Comparison of ENCODE assay signal across 8 mouse cellular contexts in genomic region chr10:76732881-76733676, GRCm38 (mm10). TPM values are rescaled to one million over a fixed set of nuclear protein-coding genes. Genes with fewer than 3 reads are reported as not detected.
A peak's percentile ranks its signal among the peaks of the same experiment; 100 is the strongest.
DNase-seq lines count a peak whose midpoint lies in the region; ATAC-seq lines count a peak whose summit lies in the region.

No protein-coding gene starts in this region.

- H3K9ac ChIP-seq in midbrain, embryonic 11.5 days (ENCODE audit: low read length): peak overlapping the region; percentile 48
- H3K9ac ChIP-seq in stomach, embryonic 15.5 days: 0 out of 2 replicates have a peak overlapping the region, but pooled peaks have one; percentile 8

- peak overlapping the region; percentile 30; the same call in 1 of the 2 replicates for H3K4me2 ChIP-seq in midbrain, embryonic 11.5 days
- H3K4me2 ChIP-seq in stomach, embryonic 15.5 days: peak overlapping the region; percentile 43

- no peak overlapping the region for H3K4me3 ChIP-seq in midbrain, embryonic 11.5 days (ENCODE audit: low read depth, low read length)
- peak overlapping the region; percentile 6; the same call in 1 of the 2 replicates for H3K4me3 ChIP-seq in stomach, embryonic 15.5 days (replicated peaks)

- no peaks in the 10 kb centered on the region; the same call in 1 of the 2 replicates for H3K4me1 ChIP-seq in midbrain, embryonic 11.5 days (ENCODE audit: control insufficient read depth, insufficient read depth, low read length)
- peaks cover 28% of the 10 kb centered on the region for H3K4me1 ChIP-seq in stomach, embryonic 15.5 days

- H3K27me3 ChIP-seq in midbrain, embryonic 11.5 days (ENCODE audit: control insufficient read depth, insufficient read depth, low read length): no peaks in the 10 kb centered on the region
- no peaks in the 10 kb centered on the region for H3K27me3 ChIP-seq in stomach, embryonic 15.5 days (replicated peaks)

- WGBS in midbrain, embryonic 11.5 days: 18% methylated on average over 17 of the region's 17 CpGs
- WGBS in stomach, embryonic 15.5 days: 9% methylated on average over 17 of the region's 17 CpGs

- no peak overlapping the region for H3K27ac ChIP-seq in midbrain, embryonic 11.5 days (ENCODE audit: low read depth, low read length)
- H3K27ac ChIP-seq in stomach, embryonic 15.5 days: peak overlapping the region; percentile 94

- ATAC-seq in CD4-positive, CD25-positive, alpha-beta regulatory T cell, adult 4 months: no peak
- ATAC-seq in midbrain, embryonic 11.5 days (ENCODE audit: low FRiP score): peak; percentile 65
- peak; percentile 83 for ATAC-seq in stomach, embryonic 15.5 days (ENCODE audit: insufficient read depth, low FRiP score, low read depth)

- intact Hi-C loops in left cerebral cortex, postnatal 25 days (cut with DNase I): loop anchor here (2.0 to 5.0 kb wide), 2 partner anchors 66 to 110 kb away; partner anchors contain the start of gene Col6a2

- no peaks in the 10 kb centered on the region for H3K9me3 ChIP-seq in midbrain, embryonic 11.5 days (ENCODE audit: control insufficient read depth, low read length)
- H3K9me3 ChIP-seq in stomach, embryonic 15.5 days: no peaks in the 10 kb centered on the region

- H3K36me3 ChIP-seq in midbrain, embryonic 11.5 days (ENCODE audit: control insufficient read depth, insufficient read depth, low read length): no peaks in the 10 kb centered on the region
- H3K36me3 ChIP-seq in stomach, embryonic 15.5 days: no peaks in the 10 kb centered on the region

- DNase-seq in CD4-positive, CD25-positive, alpha-beta regulatory T cell, adult 2 months (ENCODE audit: low read depth, low spot score): peak; percentile 34
- peak; percentile 82 for DNase-seq in embryo, embryonic 10 days (ENCODE audit: low spot score)
- DNase-seq in gastrocnemius, postnatal 25 days: peak; percentile 86
- DNase-seq in induced T-regulatory cell, adult 2 months (ENCODE audit: low read depth): peak; percentile 21
- DNase-seq in left cerebral cortex, postnatal 25 days (ENCODE audit: low spot score in 2 of 2): peak; percentile 66 to 78
- peak; percentile 96 for DNase-seq in midbrain, embryonic 11.5 days (ENCODE audit: low spot score, missing footprints)

RNA-seq across cellular contexts. Expression of gene Col6a1, which starts 7.1 kb away (rescaled TPM):
- not detected for polyA plus RNA-seq in CD4-positive, CD25-positive, alpha-beta regulatory T cell, adult 4 months (2017; shearing (Covaris generic))
- 100 to 1,000 TPM in 1 of 2 experiments, 10 to 100 TPM in 1; 89.8 to 102 TPM for total RNA-seq in gastrocnemius, postnatal 25 days (2021)
- total RNA-seq in left cerebral cortex, postnatal 25 days (2021): 10 to 100 TPM; 35.8 to 45.6 TPM
- polyA plus RNA-seq in midbrain, embryonic 11.5 days (2014; fragmentation: Nextera tagmentation; extraction: Ambion mirVana): 12.8 and 12.9 TPM in 2 replicates
- 326 and 336 TPM in 2 replicates for polyA plus RNA-seq in stomach, embryonic 15.5 days (2015; fragmentation: Nextera tagmentation; extraction: Ambion mirVana)

Comparison
In these comparisons a context has a peak if more than half of its experiments do, and no peak if none do; other contexts are left out.
1. DNase-seq: peak in every context shown above with its lines; median percentile 96 in midbrain, embryonic 11.5 days; 86 in gastrocnemius, postnatal 25 days; 82 in embryo, embryonic 10 days; 72 in left cerebral cortex, postnatal 25 days; 34 in CD4-positive, CD25-positive, alpha-beta regulatory T cell, adult 2 months; 21 in induced T-regulatory cell, adult 2 months.
2. RNA of gene Col6a1, which starts 7.1 kb away (polyA plus RNA-seq): 326 to 336 TPM in stomach, embryonic 15.5 days; 12.8 to 12.9 TPM in midbrain, embryonic 11.5 days and not detected in CD4-positive, CD25-positive, alpha-beta regulatory T cell, adult 4 months; every median in the first group is over 10 times any median in the second.